Mouse (Mus musculus) retina, postnatal 1 day (tissue): ENCODE measurements at regions not wholly inside any gene's neighbourhood (a gene's known extent, or its start where the extent isn't known, plus 50 kb on each side); places are given as distances from the start of the nearest gene placed in this dataset.

ENCODE experiments used
- DNase-seq: peaks from one replicate; pipeline ENCODE4 v3.0.0-alpha.2; 2012

- DNase-seq, result peak; percentile 12
Measured at GRCm38 (mm10) chrX:63991127-63991526, 160.9 kb downstream of the Gm6760 start.

- DNase-seq, result peak; percentile 4
Measured at GRCm38 (mm10) chrX:63972386-63972785, 179.6 kb downstream of the Gm6760 start.
